Mouse (Mus musculus): ENCODE results near the gene Commd3.

DNA sequence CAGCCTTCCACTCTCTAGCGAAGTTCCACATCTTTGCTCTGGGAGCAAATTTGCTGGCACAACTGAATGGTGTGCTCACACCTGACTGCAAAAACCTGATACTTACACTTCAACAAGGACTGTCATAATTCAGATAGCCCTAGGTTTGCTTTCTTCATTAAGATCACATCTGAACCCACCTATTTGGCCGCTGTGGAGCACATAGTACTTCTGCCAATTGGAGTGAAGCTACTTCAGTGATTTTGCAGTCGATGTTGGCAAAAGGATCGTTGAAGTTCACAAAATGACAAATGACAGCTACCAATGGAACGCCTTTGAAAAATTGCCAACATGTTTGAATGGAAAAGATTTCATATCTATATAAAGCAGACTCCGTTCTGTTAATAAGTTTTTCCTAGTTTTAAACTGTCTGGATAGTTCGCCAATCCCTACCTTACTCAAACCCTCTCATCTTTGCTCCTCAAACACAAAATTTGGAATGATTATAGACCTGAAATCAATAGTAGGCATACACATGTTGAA lies 23.5 kb downstream of the Commd3 start:
- no peak for TF ChIP-seq CTCF (IDR thresholded peaks at IDR 0.05; ENCODE audit: low read depth, low read length)
- TF ChIP-seq POLR2A (IDR thresholded peaks at IDR 0.05; ENCODE audit: borderline replicate concordance, low read depth, low read length), result no peak
